Mouse (Mus musculus) limb, embryonic 15.5 days (tissue): ENCODE results near the gene Ier3. TPM values are rescaled to one million over a fixed set of nuclear protein-coding genes. Genes with fewer than 3 reads are reported as not detected.

Source experiments
- ATAC-seq: fragments of 200-750 bp; cut with Nextera tagmentation; 2 replicates; pipeline ENCODE4 v1.8.0; 2017; ENCODE audit warnings: low read depth, moderate TSS enrichment; ENCODE audit not compliant: insufficient number of reproducible peaks, low FRiP score, low TSS enrichment
- H3K27ac ChIP-seq: fragments of 300-500 bp; sonication (generic); 2 replicates; pipeline ENCODE4 v1.5.1; 2015; ENCODE audit warnings: moderate library complexity, mild to moderate bottlenecking, inconsistent platforms
- H3K27me3 ChIP-seq: fragments of 300-500 bp; sonication (generic); 2 replicates; pipeline ENCODE4 v1.6.1; 2015; ENCODE audit warnings: inconsistent platforms
- H3K36me3 ChIP-seq: fragments of 300-500 bp; sonication (generic); 2 replicates; pipeline ENCODE4 v1.6.1; 2015; ENCODE audit warnings: inconsistent platforms
- H3K4me1 ChIP-seq: fragments of 300-500 bp; sonication (generic); 2 replicates; pipeline ENCODE4 v1.6.1; 2015; ENCODE audit warnings: inconsistent platforms
- H3K4me2 ChIP-seq: fragments of 300-500 bp; sonication (generic); 2 replicates; pipeline ENCODE4 v1.6.1; 2015; ENCODE audit warnings: mild to moderate bottlenecking, inconsistent platforms
- H3K4me3 ChIP-seq: fragments of 300-500 bp; sonication (generic); 2 replicates; pipeline ENCODE4 v1.5.1; 2015; ENCODE audit warnings: mild to moderate bottlenecking, inconsistent platforms
- H3K9ac ChIP-seq: fragments of 300-500 bp; sonication (generic); 2 replicates; pipeline ENCODE4 v1.6.1; 2015; ENCODE audit warnings: inconsistent platforms
- H3K9me3 ChIP-seq: fragments of 300-500 bp; sonication (generic); 2 replicates; pipeline ENCODE4 v1.6.1; 2016; ENCODE audit warnings: inconsistent platforms
- WGBS: fragments of 180-500 bp; shearing (Covaris S2); methylation state at CpG from one replicate; pipeline ENCODE4 v1.1.7; 2015; 5-methylcytosine and 5-hydroxymethylcytosine counted together
- polyA plus RNA-seq: library from polyadenylated mRNA; unstranded; fragments of >200 nt; fragmentation: Nextera tagmentation; extraction: Ambion mirVana; gene quantifications from 2 replicates; pipeline ENCODE4 v1.2.1, GENCODE M21; 2015

The Ier3 gene
- 23.2 and 27.5 TPM in 2 replicates for polyA plus RNA-seq

GRCm38 (mm10) chr17:35821439-35822430, at the start of gene Ier3:
Gene Ier3, plus strand, starts transcription at chr17:35821684.
- Histone ChIP-seq H3K9me3 (no peaks in the 10 kb centered on the region), H3K36me3 (peaks cover 21% of the 10 kb centered on the region), H3K4me1 (peaks cover 43% of the 10 kb centered on the region), H3K4me3 (peak within 1 kb of the TSS; percentile 64), H3K4me2 (peak within 1 kb of the TSS; percentile 94), H3K27me3 (no peaks in the 10 kb centered on the region), H3K27ac (peak within 1 kb of the TSS; percentile 85), H3K9ac (peak within 1 kb of the TSS; percentile 65)
- peak; percentile 66 for ATAC-seq
- under 1% methylated on average over 62 of the region's 62 CpGs for WGBS

DNA sequence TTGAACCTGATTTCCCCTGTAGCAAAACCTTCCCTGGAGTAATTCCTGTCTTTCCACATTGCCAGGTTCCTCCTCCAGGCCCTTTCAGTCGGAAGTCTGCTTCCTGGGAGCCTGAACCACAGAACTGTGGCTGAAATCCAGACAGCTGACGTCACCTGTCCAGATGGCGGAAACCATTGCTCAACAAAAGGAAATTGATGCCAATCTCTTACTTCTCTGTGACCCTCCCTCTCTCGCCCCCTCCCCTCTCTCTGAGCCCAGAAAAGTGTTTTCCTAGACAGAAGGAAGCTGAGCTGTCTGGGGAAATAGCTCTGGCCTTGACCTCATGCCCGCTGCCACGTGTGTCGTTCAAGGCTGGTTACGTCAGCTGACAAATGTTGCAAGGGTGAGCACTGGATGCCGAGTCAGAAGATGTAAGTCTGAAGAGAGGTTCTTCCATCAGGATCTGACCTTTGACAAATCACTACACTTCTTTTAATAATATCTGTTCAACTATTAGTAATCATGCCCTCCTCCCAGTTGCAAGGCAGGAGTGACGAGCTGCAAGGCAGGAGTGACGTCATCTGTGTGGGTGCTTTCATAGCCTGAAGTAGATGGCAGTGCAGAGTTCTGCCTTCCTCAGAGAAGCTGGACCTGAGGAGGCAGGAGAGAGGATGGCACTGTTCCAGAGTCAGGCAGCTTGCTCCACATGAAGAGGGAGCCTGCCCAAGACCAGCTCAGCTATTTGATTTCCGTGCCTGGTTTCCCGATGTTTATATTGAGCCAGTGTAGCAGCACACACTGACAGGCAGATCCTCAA, 44.5 kb upstream of the Ier3 start:
- H3K36me3 ChIP-seq, result no peaks in the 10 kb centered on the region
- no peaks in the 10 kb centered on the region for H3K27me3 ChIP-seq
- no peak overlapping the region for H3K4me3 ChIP-seq
- WGBS, result 38% methylated on average over 13 of the region's 13 CpGs
- no peak overlapping the region for H3K4me2 ChIP-seq
- H3K4me1 ChIP-seq, result peaks cover 12% of the 10 kb centered on the region
- H3K27ac ChIP-seq, result peak overlapping the region; percentile 33
- ATAC-seq, result 0 out of 2 replicates have a peak, but pooled peaks have one; percentile 56
- no peaks in the 10 kb centered on the region for H3K9me3 ChIP-seq
- H3K9ac ChIP-seq, result no peak overlapping the region

GRCm38 (mm10) chr17:35778965-35779364, 42.5 kb upstream of the Ier3 start:
- H3K36me3 ChIP-seq, result no peaks in the 10 kb centered on the region
- H3K27ac ChIP-seq, result no peak overlapping the region
- WGBS, result 64% methylated on average over 6 of the region's 6 CpGs
- no peaks in the 10 kb centered on the region for H3K27me3 ChIP-seq
- H3K9me3 ChIP-seq, result no peaks in the 10 kb centered on the region
- ATAC-seq, result no peak
- H3K9ac ChIP-seq, result no peak overlapping the region
- H3K4me1 ChIP-seq, result peaks cover 12% of the 10 kb centered on the region
- H3K4me2 ChIP-seq, result no peak overlapping the region
- H3K4me3 ChIP-seq, result no peak overlapping the region

GRCm38 (mm10) chr17:35779466-35780205, 41.8 kb upstream of the Ier3 start:
- Histone ChIP-seq H3K4me2 (no peak overlapping the region), H3K27ac (no peak overlapping the region), H3K27me3 (no peaks in the 10 kb centered on the region), H3K36me3 (no peaks in the 10 kb centered on the region), H3K9me3 (no peaks in the 10 kb centered on the region), H3K9ac (no peak overlapping the region), H3K4me1 (peaks cover 12% of the 10 kb centered on the region), H3K4me3 (no peak overlapping the region)
- 67% methylated on average over 10 of the region's 10 CpGs for WGBS
- ATAC-seq, result no peak

- no peaks in the 10 kb centered on the region for H3K9me3 ChIP-seq
- ATAC-seq, result no peak
These were observed 41.1 kb upstream of the Ier3 start for GRCm38 (mm10) chr17:35780362-35780761.

GRCm38 (mm10) chr17:35782398-35782797, 39.1 kb upstream of the Ier3 start:
- no peak overlapping the region for H3K27ac ChIP-seq
- H3K9ac ChIP-seq, result no peak overlapping the region
- WGBS, result 78% methylated on average over 2 of the region's 2 CpGs
- no peak for ATAC-seq
- no peaks in the 10 kb centered on the region for H3K27me3 ChIP-seq
- no peaks in the 10 kb centered on the region for H3K9me3 ChIP-seq
- H3K36me3 ChIP-seq, result no peaks in the 10 kb centered on the region
- H3K4me3 ChIP-seq, result no peak overlapping the region
- peaks cover 4% of the 10 kb centered on the region for H3K4me1 ChIP-seq
- H3K4me2 ChIP-seq, result no peak overlapping the region

More at GRCm38 (mm10) chr17:35780362-35780761, 41.1 kb upstream of the Ier3 start:
- Histone ChIP-seq H3K4me1 (peaks cover 12% of the 10 kb centered on the region), H3K27ac (no peak overlapping the region), H3K9ac (no peak overlapping the region), H3K4me3 (no peak overlapping the region), H3K4me2 (no peak overlapping the region), H3K27me3 (no peaks in the 10 kb centered on the region), H3K36me3 (no peaks in the 10 kb centered on the region)
- WGBS, result 85% methylated on average over 7 of the region's 7 CpGs

DNA sequence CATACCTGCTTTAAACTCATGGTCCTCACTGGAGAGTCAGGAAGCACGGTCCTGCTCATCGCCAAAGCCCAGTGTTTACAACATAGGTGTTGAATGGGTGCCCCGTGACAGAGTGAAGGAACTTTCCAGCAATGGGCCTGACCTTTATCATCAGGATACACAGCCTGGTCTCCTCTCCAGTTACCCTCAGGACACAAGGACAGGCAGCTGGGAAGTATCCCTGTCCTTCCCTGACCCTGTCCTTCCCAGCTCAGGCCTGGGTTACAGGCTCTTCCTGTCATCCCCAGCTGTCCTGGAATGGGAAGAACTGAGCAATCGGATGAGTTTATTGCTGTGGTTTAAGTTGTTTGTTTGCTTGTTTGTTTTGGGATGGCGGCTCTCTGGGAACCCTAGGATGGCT, 38.6 kb upstream of the Ier3 start:
- no peak overlapping the region for H3K4me2 ChIP-seq
- 71% methylated on average over 5 of the region's 5 CpGs for WGBS
- no peak for ATAC-seq
- H3K27ac ChIP-seq, result no peak overlapping the region
- H3K9ac ChIP-seq, result no peak overlapping the region
- no peaks in the 10 kb centered on the region for H3K27me3 ChIP-seq
- no peaks in the 10 kb centered on the region for H3K9me3 ChIP-seq
- no peaks in the 10 kb centered on the region for H3K36me3 ChIP-seq
- H3K4me1 ChIP-seq, result no peaks in the 10 kb centered on the region
- no peak overlapping the region for H3K4me3 ChIP-seq

DNA sequence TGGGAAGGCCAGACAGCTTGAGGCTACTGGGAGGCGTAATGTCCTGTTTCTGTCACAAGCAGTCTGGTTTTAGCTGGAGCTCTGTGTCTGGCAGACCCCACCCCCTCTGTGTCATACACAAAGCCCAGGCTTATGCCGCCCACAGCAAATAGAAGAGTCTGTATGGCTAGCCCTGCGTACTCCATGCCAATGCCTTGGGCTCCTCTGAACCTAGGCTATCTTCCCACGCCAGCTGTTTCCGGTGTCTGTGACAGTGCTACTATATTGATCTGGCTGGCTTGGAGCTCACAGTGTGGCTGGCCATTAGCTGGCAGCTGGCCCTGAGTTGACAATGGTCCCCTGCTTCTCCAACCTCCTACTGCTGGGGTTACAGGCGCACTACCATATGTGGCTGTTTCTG, 37.5 kb upstream of the Ier3 start:
- H3K9me3 ChIP-seq, result no peaks in the 10 kb centered on the region
- no peaks in the 10 kb centered on the region for H3K4me1 ChIP-seq
- H3K27ac ChIP-seq, result no peak overlapping the region
- no peak for ATAC-seq
- H3K9ac ChIP-seq, result no peak overlapping the region
- H3K36me3 ChIP-seq, result no peaks in the 10 kb centered on the region
- H3K4me2 ChIP-seq, result no peak overlapping the region
- no peaks in the 10 kb centered on the region for H3K27me3 ChIP-seq
- no peak overlapping the region for H3K4me3 ChIP-seq
- 70% methylated on average over 6 of the region's 6 CpGs for WGBS

DNA sequence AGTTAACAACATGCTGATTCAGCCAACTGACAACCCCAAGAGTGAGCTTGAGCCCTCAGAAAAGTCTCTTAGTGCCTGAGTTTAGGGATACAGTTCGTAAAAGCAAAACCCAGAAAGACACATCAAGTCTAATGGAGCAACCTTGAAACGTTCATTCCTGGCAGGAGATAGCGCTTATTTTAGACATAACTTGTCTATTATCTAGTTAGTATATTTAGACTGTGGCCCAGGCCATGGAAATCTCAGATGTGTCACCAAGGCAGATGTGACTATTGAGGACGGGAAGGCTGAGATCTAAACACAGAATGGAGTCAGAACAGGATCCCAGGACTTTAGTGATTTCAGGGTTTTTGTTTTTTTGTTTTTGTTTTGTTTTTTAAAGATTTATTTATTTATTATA, 36.3 kb upstream of the Ier3 start:
- no peak overlapping the region for H3K4me2 ChIP-seq
- no peak overlapping the region for H3K4me3 ChIP-seq
- H3K27ac ChIP-seq, result no peak overlapping the region
- 85% methylated on average over 4 of the region's 4 CpGs for WGBS
- no peak for ATAC-seq
- H3K9me3 ChIP-seq, result no peaks in the 10 kb centered on the region
- H3K9ac ChIP-seq, result no peak overlapping the region
- no peaks in the 10 kb centered on the region for H3K27me3 ChIP-seq
- no peaks in the 10 kb centered on the region for H3K4me1 ChIP-seq
- H3K36me3 ChIP-seq, result no peaks in the 10 kb centered on the region

DNA sequence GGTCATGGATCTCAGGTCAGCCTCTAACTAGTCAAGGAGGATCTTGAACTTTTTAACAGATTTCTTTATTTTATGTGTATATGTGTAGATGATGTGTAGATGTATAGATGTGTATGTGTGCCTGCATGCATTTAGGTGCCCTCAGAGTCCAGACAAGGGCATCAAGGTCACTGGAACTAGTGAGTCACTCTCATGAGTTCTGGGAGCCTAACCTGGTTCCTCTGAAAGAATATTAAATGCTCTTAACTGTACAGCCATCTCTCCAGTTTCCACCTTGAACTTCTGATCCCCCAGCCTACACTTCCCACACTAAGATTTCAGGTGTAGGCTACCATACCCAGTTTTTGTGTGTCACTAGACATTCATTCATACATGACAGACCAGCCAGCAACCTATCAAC, 34.0 kb upstream of the Ier3 start:
- Histone ChIP-seq H3K4me2 (no peak overlapping the region), H3K9me3 (no peaks in the 10 kb centered on the region), H3K9ac (no peak overlapping the region), H3K4me1 (no peaks in the 10 kb centered on the region), H3K27me3 (no peaks in the 10 kb centered on the region), H3K27ac (no peak overlapping the region), H3K4me3 (no peak overlapping the region), H3K36me3 (no peaks in the 10 kb centered on the region)
- ATAC-seq, result no peak

DNA sequence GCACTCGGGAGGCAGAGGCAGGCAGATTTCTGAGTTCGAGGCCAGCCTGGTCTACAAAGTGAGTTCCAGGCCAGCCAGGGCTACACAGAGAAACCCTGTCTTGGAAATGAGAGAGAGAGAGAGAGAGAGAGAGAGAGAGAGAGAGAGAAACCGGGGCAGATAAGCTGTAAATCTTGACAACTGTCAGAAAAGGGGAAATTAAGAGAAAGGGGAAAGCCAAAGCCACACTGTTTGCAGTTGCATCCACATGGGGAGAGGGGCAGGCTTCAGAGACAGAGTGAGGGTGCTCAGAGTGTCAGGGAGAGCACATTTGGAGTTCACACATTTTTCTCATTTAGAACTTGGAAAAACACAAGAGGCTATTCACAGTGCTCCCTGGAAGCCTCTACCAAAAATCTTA, 33.5 kb upstream of the Ier3 start:
- Histone ChIP-seq H3K9me3 (no peaks in the 10 kb centered on the region), H3K36me3 (no peaks in the 10 kb centered on the region), H3K9ac (no peak overlapping the region), H3K27me3 (no peaks in the 10 kb centered on the region), H3K4me1 (no peaks in the 10 kb centered on the region), H3K27ac (no peak overlapping the region), H3K4me2 (no peak overlapping the region), H3K4me3 (no peak overlapping the region)
- no peak for ATAC-seq
- 65% methylated on average over 3 of the region's 3 CpGs for WGBS
